Mouse (Mus musculus) heart, postnatal 0 days (tissue): Measurements from ENCODE around the gene Cdkal1.

Source experiments
- CTCF ChIP-seq: IDR thresholded peaks from 2 replicates; pipeline ENCODE4 v1.5.1; 2016; ENCODE audit warnings: antibody characterized with exemption, control low read depth, low read depth
- EP300 ChIP-seq: IDR thresholded peaks from 2 replicates; pipeline ENCODE4 v1.6.1; 2016; ENCODE audit warnings: antibody characterized with exemption, low read depth

DNA sequence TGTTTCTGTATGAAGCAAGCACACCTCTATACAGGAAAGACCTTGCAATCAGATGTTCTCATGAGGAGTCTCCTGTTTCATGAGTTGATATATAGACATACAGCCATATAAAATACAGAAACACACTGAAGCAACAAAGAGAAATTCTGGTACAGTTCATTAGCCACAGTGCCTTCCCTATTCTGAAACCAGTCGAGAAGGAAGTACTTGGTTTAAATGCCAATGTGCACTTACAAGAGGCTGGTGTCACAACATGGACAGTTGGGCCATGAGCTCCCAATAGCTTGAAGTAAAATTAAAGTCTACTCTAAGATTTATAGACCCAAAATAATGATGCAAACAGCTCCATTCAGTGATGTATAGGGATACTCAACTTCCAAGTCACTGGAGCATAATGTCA lies 132.3 kb downstream of the Cdkal1 start:
- TF ChIP-seq CTCF (no peak), EP300 (no peak)
